Mouse (Mus musculus) C2C12 (cell line): ENCODE measurements at regions not wholly inside any gene's neighbourhood (a gene's known extent, or its start where the extent isn't known, plus 50 kb on each side); places are given as distances from the start of the nearest gene placed in this dataset.

Source experiments
- CEBPB ChIP-seq: IDR thresholded peaks from one replicate; pipeline ENCODE4 v1.6.1; 2011; ENCODE audit warnings: low read depth, mild to moderate bottlenecking, control low read depth, moderate library complexity
- CTCF ChIP-seq: IDR thresholded peaks from one replicate; pipeline ENCODE4 v1.5.1; 2011; ENCODE audit not compliant: control insufficient read depth, insufficient read depth, insufficient read length
- FOSL1 ChIP-seq: IDR thresholded peaks from one replicate; pipeline ENCODE4 v1.8.0; 2011; ENCODE audit warnings: mild to moderate bottlenecking, low read length; ENCODE audit not compliant: poor library complexity, insufficient read depth, severe bottlenecking
- MAX ChIP-seq: IDR thresholded peaks from one replicate; pipeline ENCODE4 v1.6.1; 2011; ENCODE audit warnings: mild to moderate bottlenecking, control low read depth
- MYOD1 ChIP-seq: IDR thresholded peaks from one replicate; pipeline ENCODE4 v1.6.1; 2011; ENCODE audit warnings: low read depth; ENCODE audit not compliant: control insufficient read depth, insufficient read length
- USF1 ChIP-seq: IDR thresholded peaks from one replicate; pipeline ENCODE4 v1.6.1; 2011; ENCODE audit warnings: low read depth, mild to moderate bottlenecking, control low read depth, moderate library complexity

DNA sequence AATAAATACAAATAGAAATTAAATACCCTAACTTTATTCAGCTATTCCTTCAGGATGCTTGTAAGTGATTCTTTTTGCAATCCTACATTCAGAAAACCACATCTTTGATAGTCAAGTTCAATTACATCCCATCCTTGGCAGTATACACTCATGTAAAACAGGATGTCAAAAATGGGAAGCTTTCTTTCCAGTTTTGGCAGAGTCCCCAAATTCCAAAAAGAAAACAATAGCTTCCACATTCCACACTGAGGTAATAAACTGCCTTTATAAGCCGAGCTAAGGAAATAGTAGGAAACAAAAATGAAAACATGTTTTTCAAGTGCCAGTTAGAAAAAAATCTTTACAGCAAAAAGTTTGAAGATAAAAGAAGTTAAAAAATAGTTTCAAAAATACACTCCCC lies 57.7 kb upstream of the Meox2 start:
- TF ChIP-seq MAX: no peak
- TF ChIP-seq CTCF: no peak
- TF ChIP-seq MYOD1: no peak
- no peak for TF ChIP-seq USF1
- TF ChIP-seq FOSL1: no peak
- TF ChIP-seq CEBPB: no peak
